Mouse (Mus musculus) left cerebral cortex, postnatal 10 days (tissue): ENCODE measurements around the gene Agpat1. TPM values are rescaled to one million over a fixed set of nuclear protein-coding genes. Genes with fewer than 3 reads are reported as not detected.

Experiments used
- DNase-seq, 2 experiments: peaks; one replicate each; pipeline ENCODE4 v3.0.0; 2021 to 2022; ENCODE audit warnings: low spot score in 2 of 2, mixed read lengths in 1 of 2; ENCODE audit errors: extremely low spot score in 1 of 2
- intact Hi-C: fragments of 180-260 bp; cut with DNase I; formaldehyde crosslinking; loops from one replicate; pipeline ENCODE4 v1.15.1; 2025
- total RNA-seq, 2 experiments: library from RNA; stranded (reverse); gene quantifications; 2 replicates each; pipeline ENCODE4 v1.2.3; 2021

The Agpat1 gene
- total RNA-seq, 2 experiments from 2014 or later, result 180 to 182 TPM

DNA sequence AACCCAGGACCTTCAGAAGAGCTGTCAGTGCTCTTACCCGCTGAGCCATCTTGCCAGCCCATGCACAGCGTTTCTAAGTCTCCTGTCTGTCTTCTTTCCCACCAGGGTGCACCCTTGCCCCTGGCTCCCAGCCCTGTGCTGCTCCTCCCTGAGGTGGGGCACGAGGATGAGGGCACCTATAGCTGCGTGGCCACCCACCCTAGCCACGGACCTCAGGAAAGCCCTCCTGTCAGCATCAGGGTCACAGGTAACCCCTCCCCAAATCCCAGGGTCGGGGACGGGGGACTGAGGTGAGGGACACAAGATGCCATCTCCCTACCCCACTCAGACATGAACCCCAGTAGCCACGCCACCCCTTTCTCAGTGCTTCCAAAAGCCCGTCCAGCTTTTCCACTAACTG, 4.2 kb upstream of the Agpat1 start:
- peak in 1 of 2 experiments; percentile 28 for DNase-seq
- intact Hi-C loops, result no loop called here

DNA sequence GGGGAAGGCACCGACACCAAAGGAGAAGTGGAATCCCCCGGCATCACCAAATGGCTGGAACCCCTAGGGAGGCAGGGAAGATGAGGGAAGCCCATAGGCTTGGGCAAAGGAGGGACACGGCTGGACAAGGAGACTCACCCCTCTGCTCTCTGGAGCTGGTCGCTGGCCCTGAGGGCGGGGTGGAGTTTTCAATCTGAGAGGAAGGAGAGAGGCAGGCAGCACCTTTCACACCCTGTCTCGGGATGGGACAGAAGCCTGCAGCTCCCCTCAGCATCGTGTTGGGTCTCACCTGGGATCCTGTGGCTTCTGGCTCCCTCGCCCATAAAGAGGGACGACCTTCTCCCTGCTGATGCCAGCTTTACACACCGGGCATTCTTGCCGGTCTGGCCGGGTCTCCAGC, 2.3 kb upstream of the Agpat1 start:
- peak in 1 of 2 experiments; percentile 37 for DNase-seq
- intact Hi-C loops, result no loop called here

DNA sequence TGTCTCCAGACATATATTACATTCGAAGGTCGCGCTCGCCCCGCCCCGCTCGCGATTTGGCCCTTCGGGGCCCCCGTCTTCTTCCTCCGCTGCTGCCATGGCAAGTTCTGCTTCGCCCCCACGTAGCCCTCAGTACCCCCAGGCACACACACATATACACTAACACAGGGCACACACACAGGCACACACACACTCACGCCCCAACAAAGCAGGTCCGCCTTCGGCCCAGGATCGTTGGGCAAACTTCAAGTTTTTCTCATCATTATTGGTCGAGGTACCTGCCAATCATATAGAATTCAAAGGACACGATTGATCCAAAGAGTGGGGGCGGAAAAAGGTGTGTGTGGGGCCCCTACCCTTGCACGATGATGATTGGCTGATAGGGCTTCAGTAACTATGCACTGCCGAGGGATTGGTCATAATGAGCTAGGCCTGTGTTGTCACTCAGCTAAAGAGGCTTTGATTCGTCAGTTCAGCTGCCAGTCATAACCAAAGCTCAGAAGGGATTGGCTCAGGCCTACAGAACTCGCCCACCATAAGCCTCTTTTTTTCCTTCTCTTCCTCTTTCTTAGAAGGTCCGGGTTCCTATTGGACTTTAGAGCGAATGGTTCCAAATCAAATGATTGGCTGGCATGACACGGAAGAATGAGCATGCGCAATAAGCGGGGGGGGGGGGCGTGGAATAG, 544 bp upstream of the Agpat1 start, which contains the start of gene Rnf5:
Gene Rnf5 (minus strand): TSS at position 316 of the 686 bp plus-strand sequence.
- DNase-seq, result peak; percentile 99 to 100
- intact Hi-C loops, result no loop called here

DNA sequence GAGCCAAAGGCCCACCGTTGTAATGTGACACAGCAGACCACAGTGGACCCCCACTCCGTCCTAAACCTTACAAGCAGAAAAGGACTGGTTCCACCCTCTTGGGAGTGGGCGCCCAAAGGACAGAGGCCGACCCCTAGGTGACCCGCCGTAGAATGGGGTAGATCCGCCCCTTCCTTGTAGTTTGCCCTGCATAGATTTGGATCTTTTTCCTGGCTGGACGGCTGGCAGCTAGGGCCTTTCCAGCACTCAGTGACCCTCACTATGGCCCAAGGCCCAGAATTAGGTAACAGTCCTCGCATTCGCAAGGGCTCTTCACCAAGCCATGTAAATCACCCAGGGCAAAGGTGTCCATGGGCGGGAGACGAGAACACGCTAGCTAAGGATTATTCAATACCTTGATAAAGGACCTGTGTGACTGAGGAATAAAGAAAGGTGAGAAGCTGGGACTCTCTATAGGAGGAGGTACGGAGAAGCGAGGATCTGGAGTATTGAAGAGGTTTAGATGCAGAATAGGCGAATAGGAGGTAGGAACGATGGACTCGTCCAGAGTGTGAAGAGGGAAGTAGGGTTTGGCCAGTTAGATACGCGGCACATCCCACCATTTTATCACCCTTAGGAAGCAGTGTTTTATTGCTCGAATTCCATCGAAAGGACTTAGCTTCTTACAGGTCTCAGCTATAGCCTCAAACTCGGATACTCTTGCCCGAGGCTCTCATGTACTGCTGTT, 612 bp downstream of the Agpat1 start:
- DNase-seq, result no peak
- intact Hi-C loops, result no loop called here

GRCm38 (mm10) chr17:34605609-34606008, 1.5 kb downstream of the Agpat1 start:
- intact Hi-C loops, result no loop called here
- peak; percentile 96 to 98 for DNase-seq

GRCm38 (mm10) chr17:34606186-34607039, 2.4 kb downstream of the Agpat1 start:
- intact Hi-C loops, result no loop called here
- DNase-seq, result peak in 1 of 2 experiments; percentile 71

DNA sequence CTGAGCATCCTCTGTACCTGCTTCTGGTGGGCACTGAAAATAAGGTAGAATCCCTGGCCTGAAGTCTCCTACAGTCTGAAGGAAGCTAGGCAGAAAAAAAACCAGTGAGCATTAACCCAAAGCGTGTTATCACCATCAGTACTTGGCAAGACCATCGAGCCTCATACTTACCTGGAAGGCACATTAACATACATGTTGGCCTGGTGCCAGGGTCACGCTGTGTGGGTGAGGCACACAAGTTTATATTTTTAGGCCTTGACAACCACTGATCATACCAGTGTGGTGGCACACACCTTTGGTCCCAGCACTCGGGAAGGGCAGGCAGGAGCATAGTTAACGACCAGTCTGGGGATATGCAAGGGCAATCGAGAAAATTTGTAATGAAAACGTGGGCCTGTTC, 3.9 kb downstream of the Agpat1 start:
- peak in 1 of 2 experiments; percentile 60 for DNase-seq
- intact Hi-C loops, result no loop called here

- no peak for DNase-seq
- intact Hi-C loops, result loop anchor here (10.0 kb wide), 1 partner anchor 166 kb away; no protein-coding TSS in a partner anchor
These were observed 7.0 kb downstream of the Agpat1 start for GRCm38 (mm10) chr17:34611050-34611449.

GRCm38 (mm10) chr17:34613054-34613645, 9.1 kb downstream of the Agpat1 start:
- DNase-seq, result no peak
- intact Hi-C loops, result loop anchor here (10.0 kb wide), 1 partner anchor 168 kb away; no protein-coding TSS in a partner anchor

- DNase-seq, result no peak
- intact Hi-C loops, result loop anchor here (10.0 kb wide), 1 partner anchor 169 kb away; no protein-coding TSS in a partner anchor
These were observed 9.8 kb downstream of the Agpat1 start for GRCm38 (mm10) chr17:34613830-34614229.

GRCm38 (mm10) chr17:34615871-34616270, 11.8 kb downstream of the Agpat1 start, which contains the start of gene Egfl8:
Gene Egfl8, minus strand, starts transcription at chr17:34615971.
- intact Hi-C loops, result loop anchor here (10.0 kb wide), 1 partner anchor 171 kb away; no protein-coding TSS in a partner anchor
- no peak for DNase-seq

GRCm38 (mm10) chr17:34618999-34619398, 14.9 kb downstream of the Agpat1 start:
- DNase-seq, result no peak
- intact Hi-C loops, result loop anchor here (10.0 kb wide), 1 partner anchor 174 kb away; no protein-coding TSS in a partner anchor

GRCm38 (mm10) chr17:34621006-34621405, 16.9 kb downstream of the Agpat1 start:
- DNase-seq, result no peak
- intact Hi-C loops, result no loop called here

GRCm38 (mm10) chr17:34623161-34623560, 19.1 kb downstream of the Agpat1 start:
- no peak for DNase-seq
- intact Hi-C loops, result no loop called here

- intact Hi-C loops, result no loop called here
- no peak for DNase-seq
These were observed 20.9 kb downstream of the Agpat1 start for GRCm38 (mm10) chr17:34624981-34625380.

DNA sequence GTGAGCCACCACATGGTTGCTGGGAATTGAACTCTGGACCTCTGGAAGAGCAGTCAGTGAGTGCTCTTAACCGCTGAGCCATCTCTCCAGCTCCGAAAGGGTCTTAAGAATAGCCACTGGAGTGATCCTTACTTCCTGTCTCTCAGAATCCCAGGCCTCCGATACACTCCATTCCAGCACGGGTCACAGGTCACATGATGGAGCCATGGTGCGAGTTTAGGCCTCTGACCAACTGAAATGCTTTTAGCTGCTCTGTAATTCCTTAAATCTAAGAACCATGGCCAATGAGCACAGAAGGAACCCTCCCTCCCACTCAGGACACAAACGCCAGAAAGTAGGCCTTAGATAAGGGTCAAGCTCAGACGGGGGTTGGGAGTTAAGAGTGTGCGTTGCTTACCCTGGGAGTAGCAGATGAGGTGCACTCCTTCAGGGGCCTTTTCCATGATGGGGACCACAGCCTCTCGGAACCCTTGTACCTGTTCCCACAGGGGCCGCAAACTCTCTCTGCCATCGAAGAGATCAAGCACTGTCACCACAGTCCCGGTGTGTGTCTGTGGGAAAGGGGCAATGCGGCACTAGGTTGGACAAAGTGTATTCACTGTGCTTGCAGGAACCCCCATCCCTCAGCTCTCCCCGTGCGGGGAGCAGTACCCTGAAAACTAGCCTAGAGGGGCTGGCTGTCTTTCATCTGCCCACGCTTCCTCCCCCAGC, 22.2 kb downstream of the Agpat1 start:
- intact Hi-C loops, result no loop called here
- no peak for DNase-seq

GRCm38 (mm10) chr17:34626773-34627092, 22.7 kb downstream of the Agpat1 start:
- intact Hi-C loops, result no loop called here
- no peak for DNase-seq
